12 mouse cellular contexts compared by ENCODE assay signal in genomic region chr11:35977796-35978195, GRCm38 (mm10). TPM values are rescaled to one million over a fixed set of nuclear protein-coding genes. Genes with fewer than 3 reads are reported as not detected.
DNase-seq lines count a peak whose midpoint lies in the region; ATAC-seq and TF ChIP-seq lines count a peak whose summit lies in the region.
"Had no signal": no experiment of that assay in that cellular context is flagged by ENCODE, and none has a peak within 500 bp of the region (broad histone marks: within the 10 kb centered on the region; RNA-seq: fewer than 3 reads in every experiment).

No protein-coding gene starts in this region.

- DNase-seq in layer of hippocampus, adult 2 months (ENCODE audit: low spot score in 2 of 2) = no peak
- no peak for DNase-seq in layer of hippocampus, postnatal 14 days (ENCODE audit: low spot score in 2 of 2)
- no peak for DNase-seq in layer of hippocampus, adult 8-10 months (ENCODE audit: low spot score in 2 of 2)
- no peak for DNase-seq in heart, postnatal 25 days (ENCODE audit: low spot score)
- DNase-seq in gastrocnemius, adult 2 months = no peak
- DNase-seq: cerebellum, adult 9-10 months; liver, postnatal 0 days had no signal

- H3K9me3 ChIP-seq in forebrain, embryonic 12.5 days = no peaks in the 10 kb centered on the region
- H3K9me3 ChIP-seq in hindbrain, embryonic 13.5 days = no peaks in the 10 kb centered on the region
- H3K9me3 ChIP-seq in midbrain, embryonic 13.5 days = no peaks in the 10 kb centered on the region

- no peaks in the 10 kb centered on the region for H3K36me3 ChIP-seq in forebrain, embryonic 12.5 days (replicated peaks)
- no peaks in the 10 kb centered on the region for H3K36me3 ChIP-seq in hindbrain, embryonic 13.5 days
- no peaks in the 10 kb centered on the region for H3K36me3 ChIP-seq in midbrain, embryonic 13.5 days

- peaks cover 25% of the 10 kb centered on the region for H3K27me3 ChIP-seq in forebrain, embryonic 12.5 days
- peaks cover 17% of the 10 kb centered on the region for H3K27me3 ChIP-seq in hindbrain, embryonic 13.5 days
- peaks cover 15% of the 10 kb centered on the region for H3K27me3 ChIP-seq in midbrain, embryonic 13.5 days

- WGBS in forebrain, embryonic 12.5 days = 88% methylated on average over 3 of the region's 3 CpGs
- WGBS in hindbrain, embryonic 13.5 days = 78% methylated on average over 3 of the region's 3 CpGs
- 76% methylated on average over 3 of the region's 3 CpGs for WGBS in midbrain, embryonic 13.5 days

- H3K27ac ChIP-seq in layer of hippocampus, adult 2 months = peak overlapping the region; percentile 89
- no peak overlapping the region for H3K27ac ChIP-seq in forebrain, embryonic 12.5 days
- H3K27ac ChIP-seq in hindbrain, embryonic 13.5 days = peak overlapping the region; percentile 72; the same call in 1 of the 2 replicates
- H3K27ac ChIP-seq in midbrain, embryonic 13.5 days = no peak overlapping the region
- H3K27ac ChIP-seq in gastrocnemius, adult 2 months = no peak overlapping the region

- H3K9ac ChIP-seq in forebrain, embryonic 12.5 days = no peak overlapping the region
- 0 out of 2 replicates have a peak overlapping the region, but pooled peaks have one; percentile 49 for H3K9ac ChIP-seq in hindbrain, embryonic 13.5 days
- no peak overlapping the region for H3K9ac ChIP-seq in midbrain, embryonic 13.5 days (replicated peaks)
- H3K9ac ChIP-seq: liver, postnatal 0 days had no signal

- no peak for ATAC-seq in forebrain, embryonic 12.5 days (ENCODE audit: low FRiP score)
- no peak for ATAC-seq in hindbrain, embryonic 13.5 days (ENCODE audit: low FRiP score)
- no peak for ATAC-seq in midbrain, embryonic 13.5 days
- ATAC-seq: activated CD4-positive, CD25-positive, alpha-beta regulatory T cell, adult 4 months; liver, postnatal 0 days had no signal

- peaks cover 49% of the 10 kb centered on the region for H3K4me1 ChIP-seq in forebrain, embryonic 12.5 days
- H3K4me1 ChIP-seq in hindbrain, embryonic 13.5 days (replicated peaks) = peaks cover 57% of the 10 kb centered on the region
- peaks cover 62% of the 10 kb centered on the region for H3K4me1 ChIP-seq in midbrain, embryonic 13.5 days (replicated peaks)

- H3K4me2 ChIP-seq in forebrain, embryonic 12.5 days = 0 out of 2 replicates have a peak overlapping the region, but pooled peaks have one; percentile 91
- peak overlapping the region; percentile 80 for H3K4me2 ChIP-seq in hindbrain, embryonic 13.5 days
- H3K4me2 ChIP-seq in midbrain, embryonic 13.5 days (replicated peaks) = peak overlapping the region; percentile 80

- peak overlapping the region; percentile 1; the same call in 1 of the 2 replicates for H3K4me3 ChIP-seq in layer of hippocampus, adult 2 months
- no peak overlapping the region for H3K4me3 ChIP-seq in forebrain, embryonic 12.5 days (replicated peaks)
- H3K4me3 ChIP-seq in hindbrain, embryonic 13.5 days = peak overlapping the region; percentile 74; the same call in 1 of the 2 replicates
- 0 out of 2 replicates have a peak overlapping the region, but pooled peaks have one; percentile 11 for H3K4me3 ChIP-seq in midbrain, embryonic 13.5 days (replicated peaks)
- H3K4me3 ChIP-seq in gastrocnemius, adult 2 months = no peak overlapping the region

- TF ChIP-seq CTCF in layer of hippocampus, adult 2 months (conservative IDR thresholded peaks at IDR 0.05) = no peak
- no peak for TF ChIP-seq CTCF in gastrocnemius, adult 2 months (IDR thresholded peaks at IDR 0.05)

- intact Hi-C loops in heart, postnatal 25 days (cut with DNase I) = no loop called here
- intact Hi-C loops in gastrocnemius, adult 2 months (cut with DNase I) = no loop called here

RNA-seq across cellular contexts. Expression of gene Wwc1, which starts 2.5 kb away (rescaled TPM):
- total RNA-seq in layer of hippocampus, adult 2 months (2021) = 100 to 1,000 TPM in 1 of 2 experiments, 10 to 100 TPM in 1; 99.6 to 107 TPM
- total RNA-seq in layer of hippocampus, postnatal 14 days (2021) = 100 to 1,000 TPM; 101 to 113 TPM
- 6.7 and 10.3 TPM in 2 replicates for polyA plus RNA-seq in forebrain, embryonic 12.5 days (2016; fragmentation: Nextera tagmentation; extraction: Ambion mirVana)
- polyA plus RNA-seq in hindbrain, embryonic 13.5 days (2015; fragmentation: Nextera tagmentation; extraction: Ambion mirVana) = 6.7 and 7.1 TPM in 2 replicates
- polyA plus RNA-seq in midbrain, embryonic 13.5 days (2015; fragmentation: Nextera tagmentation; extraction: Ambion mirVana) = 6.2 and 7.0 TPM in 2 replicates
- total RNA-seq in layer of hippocampus, adult 8-10 months (2022) = 10 to 100 TPM; 79.1 to 98.9 (median 90.3) TPM
- total RNA-seq in heart, postnatal 25 days (2021) = 1 to 10 TPM; 1.3 to 1.5 TPM
- not detected for total RNA-seq in gastrocnemius, adult 2 months (2021)
- total RNA-seq: monocyte, adult 5-6 weeks had no signal
- polyA plus RNA-seq: activated CD4-positive, CD25-positive, alpha-beta regulatory T cell, adult 4 months had no signal

Comparison
In these comparisons a context has a peak if more than half of its experiments do, and no peak if none do; other contexts are left out.
1. H3K27ac ChIP-seq: peak in layer of hippocampus, adult 2 months (single experiment) and hindbrain, embryonic 13.5 days (single experiment); none in forebrain, embryonic 12.5 days (single experiment), midbrain, embryonic 13.5 days (single experiment) and gastrocnemius, adult 2 months (single experiment).
2. H3K4me3 ChIP-seq: peak in layer of hippocampus, adult 2 months (single experiment), hindbrain, embryonic 13.5 days (single experiment) and midbrain, embryonic 13.5 days (single experiment); none in forebrain, embryonic 12.5 days (single experiment) and gastrocnemius, adult 2 months (single experiment).
3. RNA of gene Wwc1, which starts 2.5 kb away (total RNA-seq): 101 to 113 TPM in layer of hippocampus, postnatal 14 days, 99.6 to 107 TPM in layer of hippocampus, adult 2 months and 79.1 to 98.9 TPM in layer of hippocampus, adult 8-10 months; 1.3 to 1.5 TPM in heart, postnatal 25 days and not detected in gastrocnemius, adult 2 months; every median in the first group is over 10 times any median in the second.
4. Peak in every context shown above with its lines, with median percentiles within 50 percentile points of each other: H3K4me2 ChIP-seq.